Mouse (Mus musculus): ENCODE measurements around the gene Stat5b. TPM values are rescaled to one million over a fixed set of nuclear protein-coding genes. Genes with fewer than 3 reads are reported as not detected.

Stat5b gene
- polyA plus RNA-seq, 1 experiment from 2014 or later, result 20.5 TPM

DNA sequence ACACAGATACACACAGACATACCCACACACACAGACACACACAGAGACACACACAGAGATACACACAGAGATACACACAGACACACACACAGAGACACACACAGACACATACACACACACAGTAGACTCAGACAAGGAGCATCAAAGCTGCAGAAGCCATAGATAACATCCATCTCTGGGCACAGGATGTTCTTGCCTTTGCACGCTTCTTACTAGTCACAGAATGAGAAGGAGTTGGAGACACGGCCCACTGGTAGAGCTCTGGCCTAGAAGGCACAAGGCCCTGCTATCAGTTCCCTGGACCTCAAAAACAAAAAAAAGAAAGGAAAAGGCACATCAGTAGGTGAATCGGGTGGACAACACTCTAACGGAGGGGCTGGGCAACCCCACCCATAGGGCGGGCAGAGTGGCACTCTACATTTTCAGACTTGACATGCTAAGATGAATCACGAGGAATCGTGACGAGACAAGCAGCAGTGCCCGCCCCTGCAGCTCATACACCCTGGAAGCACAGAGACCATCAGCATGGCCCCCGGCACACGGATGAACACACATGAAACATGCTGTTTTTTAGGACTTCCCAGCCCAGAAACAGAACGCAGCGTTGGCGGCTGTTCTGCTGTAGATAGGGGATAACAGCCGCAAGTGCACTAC, 32.0 kb downstream of the Stat5b start:
- H3K27me3 ChIP-seq, result no peaks in the 10 kb centered on the region
- H3K4me2 ChIP-seq (replicated peaks), result no peak overlapping the region
- H3K27ac ChIP-seq, result no peak overlapping the region
- H3K9ac ChIP-seq, result no peak overlapping the region
- no peaks in the 10 kb centered on the region for H3K9me3 ChIP-seq (replicated peaks)
- 94% methylated on average over 15 of the region's 15 CpGs for WGBS
- no peak for ATAC-seq (ENCODE audit: low FRiP score)
- no peaks in the 10 kb centered on the region for H3K36me3 ChIP-seq
- H3K4me1 ChIP-seq, result peaks cover 4% of the 10 kb centered on the region; the same call in 1 of the 2 replicates
- H3K4me3 ChIP-seq, result no peak overlapping the region

- Histone ChIP-seq H3K36me3 (no peaks in the 10 kb centered on the region), H3K4me1 (peaks cover 4% of the 10 kb centered on the region; the same call in 1 of the 2 replicates), H3K4me2 (replicated peaks) (no peak overlapping the region), H3K27me3 (no peaks in the 10 kb centered on the region), H3K9ac (no peak overlapping the region), H3K9me3 (replicated peaks) (no peaks in the 10 kb centered on the region), H3K4me3 (no peak overlapping the region), H3K27ac (no peak overlapping the region)
- WGBS, result 73% methylated on average over 9 of the region's 9 CpGs
- no peak for ATAC-seq (ENCODE audit: low FRiP score)
Measured at GRCm38 (mm10) chr11:100817311-100817710, 33.2 kb downstream of the Stat5b start.

- H3K4me3 ChIP-seq, result no peak overlapping the region
- WGBS, result 86% methylated on average over 4 of the region's 4 CpGs
- no peak for ATAC-seq (ENCODE audit: low FRiP score)
- H3K36me3 ChIP-seq, result no peaks in the 10 kb centered on the region
- no peak overlapping the region for H3K4me2 ChIP-seq (replicated peaks)
- peaks cover 4% of the 10 kb centered on the region; the same call in 1 of the 2 replicates for H3K4me1 ChIP-seq
- H3K27ac ChIP-seq, result no peak overlapping the region
- no peak overlapping the region for H3K9ac ChIP-seq
- no peaks in the 10 kb centered on the region for H3K9me3 ChIP-seq (replicated peaks)
- no peaks in the 10 kb centered on the region for H3K27me3 ChIP-seq
Measured at GRCm38 (mm10) chr11:100816801-100817200, 33.7 kb downstream of the Stat5b start.

GRCm38 (mm10) chr11:100816342-100816741, 34.2 kb downstream of the Stat5b start:
- no peaks in the 10 kb centered on the region for H3K27me3 ChIP-seq
- no peak overlapping the region for H3K9ac ChIP-seq
- no peak for ATAC-seq (ENCODE audit: low FRiP score)
- no peak overlapping the region for H3K27ac ChIP-seq
- H3K9me3 ChIP-seq (replicated peaks), result 0 out of 2 replicates have a peak, but pooled peaks cover under 1% of the 10 kb centered on the region
- H3K4me3 ChIP-seq, result no peak overlapping the region
- 86% methylated on average over 3 of the region's 3 CpGs for WGBS
- H3K36me3 ChIP-seq, result no peaks in the 10 kb centered on the region
- peaks cover 4% of the 10 kb centered on the region; the same call in 1 of the 2 replicates for H3K4me1 ChIP-seq
- H3K4me2 ChIP-seq (replicated peaks), result no peak overlapping the region

- Histone ChIP-seq H3K9me3 (replicated peaks) (0 out of 2 replicates have a peak, but pooled peaks cover 4% of the 10 kb centered on the region), H3K9ac (no peak overlapping the region), H3K36me3 (no peaks in the 10 kb centered on the region), H3K27ac (no peak overlapping the region), H3K4me3 (no peak overlapping the region), H3K27me3 (no peaks in the 10 kb centered on the region), H3K4me1 (peaks cover 4% of the 10 kb centered on the region; the same call in 1 of the 2 replicates), H3K4me2 (replicated peaks) (no peak overlapping the region)
- WGBS, result 71% methylated on average over 13 of the region's 13 CpGs
- ATAC-seq (ENCODE audit: low FRiP score), result no peak
Measured at GRCm38 (mm10) chr11:100814498-100814897, 36.0 kb downstream of the Stat5b start.

DNA sequence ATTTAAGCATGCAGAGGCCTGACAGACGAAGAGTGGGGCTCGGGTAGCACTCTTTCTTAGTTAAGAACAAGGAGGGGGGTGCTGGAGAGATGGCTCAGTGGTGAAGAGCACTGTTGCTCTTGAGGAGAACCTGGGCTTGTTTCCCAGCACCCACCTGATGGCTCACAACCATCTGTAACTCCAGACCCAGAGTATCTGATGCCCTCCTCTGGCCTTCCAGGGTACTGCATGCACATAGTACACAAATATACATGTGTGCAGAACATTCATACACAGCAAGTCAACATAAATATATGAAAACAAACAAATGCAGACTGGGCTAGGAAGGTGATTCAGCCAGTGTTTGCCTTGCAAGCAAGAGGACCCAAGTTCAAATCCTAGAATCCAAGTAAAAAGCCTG, 39.4 kb downstream of the Stat5b start:
- no peaks in the 10 kb centered on the region for H3K27me3 ChIP-seq
- 0 out of 2 replicates have a peak, but pooled peaks cover 4% of the 10 kb centered on the region for H3K9me3 ChIP-seq (replicated peaks)
- H3K9ac ChIP-seq, result no peak overlapping the region
- peak overlapping the region; percentile 52 for H3K27ac ChIP-seq
- no peak overlapping the region for H3K4me2 ChIP-seq (replicated peaks)
- no peak overlapping the region for H3K4me3 ChIP-seq
- H3K36me3 ChIP-seq, result no peaks in the 10 kb centered on the region
- H3K4me1 ChIP-seq, result no peaks in the 10 kb centered on the region
- 85% methylated on average over 2 of the region's 2 CpGs for WGBS
- ATAC-seq (ENCODE audit: low FRiP score), result no peak

GRCm38 (mm10) chr11:100810516-100810915, 40.0 kb downstream of the Stat5b start:
- no peak for ATAC-seq (ENCODE audit: low FRiP score)

GRCm38 (mm10) chr11:100806380-100807305, 43.9 kb downstream of the Stat5b start:
- H3K36me3 ChIP-seq, result peaks cover 26% of the 10 kb centered on the region
- no peak overlapping the region for H3K27ac ChIP-seq
- no peak overlapping the region for H3K9ac ChIP-seq
- H3K4me1 ChIP-seq, result no peaks in the 10 kb centered on the region
- no peak overlapping the region for H3K4me2 ChIP-seq (replicated peaks)
- ATAC-seq (ENCODE audit: low FRiP score), result no peak
- no peaks in the 10 kb centered on the region for H3K27me3 ChIP-seq
- WGBS, result 75% methylated on average over 20 of the region's 20 CpGs
- H3K9me3 ChIP-seq (replicated peaks), result 0 out of 2 replicates have a peak, but pooled peaks cover 4% of the 10 kb centered on the region
- H3K4me3 ChIP-seq, result no peak overlapping the region

More at GRCm38 (mm10) chr11:100810516-100810915, 40.0 kb downstream of the Stat5b start:
- H3K9ac ChIP-seq, result no peak overlapping the region
- no peaks in the 10 kb centered on the region for H3K27me3 ChIP-seq
- WGBS, result 70% methylated on average over 9 of the region's 9 CpGs
- no peaks in the 10 kb centered on the region for H3K36me3 ChIP-seq
- H3K9me3 ChIP-seq (replicated peaks), result 0 out of 2 replicates have a peak, but pooled peaks cover 4% of the 10 kb centered on the region
- H3K4me1 ChIP-seq, result no peaks in the 10 kb centered on the region
- peak overlapping the region; percentile 52; the same call in 1 of the 2 replicates for H3K27ac ChIP-seq
- no peak overlapping the region for H3K4me3 ChIP-seq
- H3K4me2 ChIP-seq (replicated peaks), result no peak overlapping the region

DNA sequence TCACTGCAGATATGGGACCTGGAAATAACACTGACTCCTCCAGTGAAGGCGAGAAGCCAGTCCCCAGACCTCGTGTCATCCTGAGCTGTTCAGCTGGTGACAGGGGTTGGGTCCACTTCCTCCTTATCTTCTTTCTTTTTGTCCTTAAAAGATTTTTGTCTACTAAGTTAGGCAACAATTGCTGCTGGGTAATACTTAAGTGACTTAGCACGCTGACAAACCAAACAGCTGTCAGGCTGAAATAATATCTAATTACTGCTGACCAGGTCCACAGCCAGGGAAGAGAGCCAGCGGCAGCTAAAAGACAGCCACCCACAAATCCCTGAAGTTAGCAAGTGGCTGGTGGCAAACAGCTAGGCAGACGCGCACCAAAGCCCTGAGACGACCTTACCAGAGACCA, 45.0 kb downstream of the Stat5b start:
- no peak for ATAC-seq (ENCODE audit: low FRiP score)
- no peak overlapping the region for H3K4me2 ChIP-seq (replicated peaks)
- H3K36me3 ChIP-seq, result peaks cover 36% of the 10 kb centered on the region
- no peak overlapping the region for H3K4me3 ChIP-seq
- H3K9ac ChIP-seq, result no peak overlapping the region
- no peaks in the 10 kb centered on the region for H3K27me3 ChIP-seq
- no peaks in the 10 kb centered on the region for H3K9me3 ChIP-seq (replicated peaks)
- 80% methylated on average over 7 of the region's 7 CpGs for WGBS
- H3K27ac ChIP-seq, result no peak overlapping the region
- no peaks in the 10 kb centered on the region for H3K4me1 ChIP-seq

DNA sequence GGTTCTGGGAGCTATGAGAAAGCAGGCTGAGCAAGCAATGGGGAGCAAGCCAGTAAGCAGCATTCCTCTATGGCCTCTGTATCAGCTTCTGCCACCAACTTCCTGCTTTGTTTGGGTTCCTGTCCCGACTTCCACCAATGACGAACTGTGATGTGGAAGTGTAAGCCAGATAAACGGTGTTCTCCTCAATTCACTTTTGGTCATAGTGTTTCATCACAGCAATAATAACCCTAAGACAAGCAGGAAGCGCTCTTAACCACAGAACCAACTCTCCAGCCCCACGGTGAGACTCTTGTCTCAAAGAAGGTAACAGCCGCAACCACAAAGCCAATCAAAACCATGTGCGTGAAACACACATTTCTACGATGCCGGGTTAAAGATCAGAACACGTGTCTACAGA, 46.1 kb downstream of the Stat5b start:
- H3K4me1 ChIP-seq, result peaks cover 5% of the 10 kb centered on the region
- no peaks in the 10 kb centered on the region for H3K27me3 ChIP-seq
- no peaks in the 10 kb centered on the region for H3K9me3 ChIP-seq (replicated peaks)
- no peak for ATAC-seq (ENCODE audit: low FRiP score)
- WGBS, result 95% methylated on average over 10 of the region's 10 CpGs
- H3K9ac ChIP-seq, result no peak overlapping the region
- peaks cover 36% of the 10 kb centered on the region for H3K36me3 ChIP-seq
- no peak overlapping the region for H3K27ac ChIP-seq
- H3K4me2 ChIP-seq (replicated peaks), result no peak overlapping the region
- no peak overlapping the region for H3K4me3 ChIP-seq

DNA sequence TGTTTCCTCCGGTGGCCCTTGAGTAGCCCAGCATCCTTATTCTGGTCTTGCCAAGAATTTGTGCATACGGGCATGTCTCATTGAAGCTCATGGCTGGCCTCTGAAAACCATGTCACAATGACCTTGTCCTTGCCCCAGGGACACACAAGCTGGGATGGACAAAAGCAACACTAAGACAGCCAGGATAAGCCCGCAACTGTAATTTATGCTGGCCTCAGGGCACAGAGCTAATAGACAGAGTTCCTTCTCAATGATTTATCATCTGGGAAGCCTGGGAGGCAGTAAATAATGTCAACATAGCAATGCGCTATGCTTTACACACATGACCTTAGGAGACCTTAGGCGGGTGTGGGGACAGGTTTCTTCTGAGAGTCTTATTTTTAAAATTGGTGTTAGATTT, 51.1 kb downstream of the Stat5b start:
- Histone ChIP-seq H3K27me3 (no peaks in the 10 kb centered on the region), H3K27ac (no peak overlapping the region; the same call in 1 of the 2 replicates), H3K36me3 (peaks cover 38% of the 10 kb centered on the region), H3K4me3 (no peak overlapping the region), H3K9ac (no peak overlapping the region; the same call in 1 of the 2 replicates), H3K4me1 (peaks cover 7% of the 10 kb centered on the region), H3K9me3 (replicated peaks) (no peaks in the 10 kb centered on the region), H3K4me2 (replicated peaks) (no peak overlapping the region)
- 64% methylated on average over 5 of the region's 5 CpGs for WGBS
- no peak for ATAC-seq (ENCODE audit: low FRiP score)

DNA sequence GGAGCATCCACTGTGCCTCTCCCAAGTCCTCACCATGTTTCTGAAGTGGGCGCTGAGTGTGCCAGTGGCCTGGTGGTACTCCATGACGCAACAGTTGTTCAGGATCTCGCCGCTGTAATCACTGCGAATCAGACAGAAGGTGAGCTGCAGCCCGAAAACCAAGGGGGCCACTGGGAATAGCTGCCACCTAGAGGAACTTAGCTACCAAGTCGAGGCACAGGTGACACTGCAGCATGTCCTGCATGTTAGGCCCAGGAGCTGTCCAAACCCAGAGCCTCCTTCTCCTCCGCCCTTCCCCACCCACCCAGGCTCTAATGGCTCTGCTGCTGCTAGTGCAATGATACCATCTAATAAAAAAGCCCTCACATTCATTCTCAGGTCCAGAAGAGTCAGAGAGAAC, 53.9 kb downstream of the Stat5b start:
- ATAC-seq (ENCODE audit: low FRiP score), result no peak
- Histone ChIP-seq H3K4me2 (replicated peaks) (no peak overlapping the region), H3K9ac (no peak overlapping the region), H3K4me3 (no peak overlapping the region), H3K27me3 (no peaks in the 10 kb centered on the region), H3K36me3 (0 out of 2 replicates have a peak, but pooled peaks cover 17% of the 10 kb centered on the region), H3K9me3 (replicated peaks) (no peaks in the 10 kb centered on the region), H3K27ac (no peak overlapping the region), H3K4me1 (peaks cover 7% of the 10 kb centered on the region)
- whole genome bisulfite sequencing, result 68% methylated on average over 8 of the region's 8 CpGs

Measured in hindbrain, embryonic 12.5 days (tissue).